Mouse (Mus musculus) heart, embryonic 14.5 days (tissue): ENCODE measurements around the gene Lrrtm4. TPM values are rescaled to one million over a fixed set of nuclear protein-coding genes. Genes with fewer than 3 reads are reported as not detected.

Experiments
- ATAC-seq: fragments of 200-750 bp; cut with Nextera tagmentation; 2 replicates; pipeline ENCODE4 v1.8.0; 2017; ENCODE audit warnings: low read depth, moderate TSS enrichment; ENCODE audit not compliant: insufficient number of reproducible peaks, insufficient read depth, low FRiP score
- H3K27ac ChIP-seq, 2 experiments: fragments of 200-500 bp in 1 of 2; fragments of 300-500 bp in 1 of 2; sonication (generic) in 1 of 2; replicated peaks in 1 of 2; 2 replicates each; pipeline ENCODE4 v1.5.1; 2012 to 2014; ENCODE audit warnings: low read depth in 2 of 2, low read length in 2 of 2, control low read depth in 1 of 2, mild to moderate bottlenecking in 1 of 2, mixed read lengths in 1 of 2; ENCODE audit not compliant: control insufficient read depth in 1 of 2, insufficient read depth in 1 of 2
- H3K27me3 ChIP-seq: fragments of 300-500 bp; sonication (generic); 2 replicates; pipeline ENCODE4 v1.6.1; 2014; ENCODE audit warnings: mild to moderate bottlenecking, low read length, control low read depth; ENCODE audit not compliant: control insufficient read depth, insufficient read depth
- H3K36me3 ChIP-seq: fragments of 300-500 bp; sonication (generic); 2 replicates; pipeline ENCODE4 v1.6.1; 2014; ENCODE audit warnings: mild to moderate bottlenecking, control low read depth, low read length, mixed read lengths; ENCODE audit not compliant: control insufficient read depth, insufficient read depth
- H3K4me1 ChIP-seq, 2 experiments: fragments of 200-500 bp in 1 of 2; fragments of 300-500 bp in 1 of 2; sonication (generic) in 1 of 2; 2 replicates each; pipeline ENCODE4 v1.6.1; 2012 to 2014; ENCODE audit warnings: low read length in 2 of 2, control low read depth in 1 of 2, mixed read lengths in 1 of 2; ENCODE audit not compliant: control insufficient read depth in 2 of 2, insufficient read depth in 2 of 2
- H3K4me2 ChIP-seq: fragments of 300-500 bp; sonication (generic); 2 replicates; pipeline ENCODE4 v1.6.1; 2014; ENCODE audit warnings: mild to moderate bottlenecking, low read length
- H3K4me3 ChIP-seq, 2 experiments: fragments of 200-500 bp in 1 of 2; fragments of 300-500 bp in 1 of 2; sonication (generic) in 1 of 2; 2 replicates each; pipeline ENCODE4 v1.5.1; 2012 to 2014; ENCODE audit warnings: low read length in 2 of 2, mild to moderate bottlenecking in 2 of 2, control low read depth in 1 of 2, low read depth in 1 of 2, moderate library complexity in 1 of 2; ENCODE audit not compliant: control insufficient read depth in 1 of 2, insufficient read depth in 1 of 2
- H3K9ac ChIP-seq: fragments of 300-500 bp; sonication (generic); 2 replicates; pipeline ENCODE4 v1.6.1; 2014; ENCODE audit warnings: mild to moderate bottlenecking, low read length
- H3K9me3 ChIP-seq: fragments of 300-500 bp; sonication (generic); 2 replicates; pipeline ENCODE4 v1.6.1; 2016; ENCODE audit warnings: low read length, control low read depth; ENCODE audit not compliant: control insufficient read depth
- WGBS: fragments of 180-500 bp; shearing (Covaris S2); extraction: QIAGEN DNeasy Blood & Tissue Kit; methylation state at CpG from one replicate; pipeline ENCODE4 v1.1.7; 2014; 5-methylcytosine and 5-hydroxymethylcytosine counted together
- polyA plus RNA-seq: library from polyadenylated mRNA; unstranded; fragments of >200 nt; fragmentation: Nextera tagmentation; extraction: Ambion mirVana; gene quantifications from 2 replicates; pipeline ENCODE4 v1.2.1, GENCODE M21; 2014

The Lrrtm4 gene
- polyA plus RNA-seq, 1 experiment from 2014 or later, result 0.68 TPM

- no peaks in the 10 kb centered on the region for H3K4me1 ChIP-seq
- no peak overlapping the region for H3K27ac ChIP-seq
- H3K4me3 ChIP-seq, result no peak overlapping the region
- no peak for ATAC-seq
- H3K4me2 ChIP-seq, result no peak overlapping the region
- no peaks in the 10 kb centered on the region for H3K36me3 ChIP-seq
- no peak overlapping the region for H3K9ac ChIP-seq
- no peaks in the 10 kb centered on the region for H3K9me3 ChIP-seq
- no peaks in the 10 kb centered on the region for H3K27me3 ChIP-seq
- WGBS, result 80% methylated on average over 13 of the region's 13 CpGs
These were observed 838.4 kb downstream of the Lrrtm4 start for GRCm38 (mm10) chr6:80856910-80857543.

Other genes with a start within 250 kb of the Lrrtm4 start
- gene Gm20594, start 201.0 kb upstream of the Lrrtm4 start, polyA plus RNA-seq, result not detected in 2 replicates